Mouse (Mus musculus) left cerebral cortex, postnatal 4 days (tissue): Measurements from ENCODE around the gene Ano10. TPM values are rescaled to one million over a fixed set of nuclear protein-coding genes. Genes with fewer than 3 reads are reported as not detected.
A peak's percentile ranks its signal among the peaks of the same experiment; 100 is the strongest.

Source experiments
- DNase-seq: peaks from one replicate; pipeline ENCODE4 v3.0.0-alpha.2; 2022
- intact Hi-C: fragments of 180-260 bp; cut with DNase I; formaldehyde crosslinking; loops from one replicate; pipeline ENCODE4 v1.15.1; 2025
- microRNA-seq: library from miRNA; unstranded; fragments of <30 nt; microRNA quantifications from one replicate; pipeline ENCODE4 v1.2.0, GENCODE M21; 2022
- total RNA-seq, 2 experiments: library from RNA; stranded (reverse); gene quantifications; 2 replicates each; pipeline ENCODE4 v1.2.3; 2021

The Ano10 gene
- total RNA-seq, 2 experiments from 2014 or later = 33.3 to 37.4 TPM

DNA sequence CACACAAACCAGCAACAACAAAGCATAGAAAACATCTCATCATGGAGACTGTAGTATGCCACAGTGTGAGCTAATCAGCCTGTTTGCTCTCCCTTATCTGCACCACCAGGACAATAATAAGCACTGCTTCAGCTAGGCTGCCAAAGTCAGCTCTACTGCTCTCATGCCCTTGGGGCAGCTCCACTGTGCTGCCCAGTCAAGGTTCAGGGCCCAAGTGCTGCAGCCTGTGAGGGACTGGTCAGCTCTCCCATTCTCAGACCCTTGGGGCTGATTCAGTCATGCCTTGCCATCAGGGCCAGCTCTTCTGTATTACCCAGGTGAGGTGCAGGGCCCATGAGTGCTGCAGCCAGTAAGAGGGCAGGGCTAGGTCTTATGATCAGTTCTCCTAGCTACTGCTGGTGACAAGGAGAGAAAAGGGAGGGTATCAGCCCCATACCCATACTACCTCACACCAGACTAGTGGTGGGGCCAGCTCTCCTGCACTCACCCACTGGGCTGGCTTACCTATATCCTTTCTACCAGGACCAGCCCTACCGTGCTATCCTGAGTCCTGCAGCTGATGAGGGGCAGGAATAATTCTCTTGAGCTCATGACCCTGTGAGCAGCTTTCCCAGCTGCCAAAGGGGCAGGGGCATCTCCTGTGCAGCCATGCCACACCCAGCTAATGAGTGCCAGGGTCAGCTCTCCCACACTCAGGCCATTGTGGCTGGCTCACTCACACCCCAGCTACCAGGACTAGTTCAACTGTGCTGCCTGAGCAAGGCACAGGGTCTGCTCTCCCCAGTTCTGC is 158.9 kb downstream of the Ano10 start:
- DNase-seq = no peak
- intact Hi-C loops = no loop called here

DNA sequence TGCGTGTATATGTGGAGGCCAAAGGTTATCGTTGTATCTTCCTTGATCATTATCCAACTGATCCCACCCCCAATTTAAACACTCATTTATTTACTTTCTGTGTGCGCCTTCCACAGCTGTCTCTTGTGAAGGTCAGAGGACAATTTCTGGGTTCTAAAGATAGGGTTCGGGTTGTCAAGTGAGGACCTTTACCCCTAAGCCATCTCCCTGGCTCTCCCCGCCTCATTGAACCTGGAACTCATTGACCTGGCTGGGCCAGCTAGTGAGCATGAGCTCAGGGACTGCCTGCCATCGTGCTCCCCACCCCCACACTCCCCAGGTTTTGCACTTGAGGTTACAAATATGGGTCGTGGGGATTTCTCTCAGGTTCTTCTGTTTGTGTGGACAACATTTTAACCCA is 162.1 kb downstream of the Ano10 start:
- DNase-seq = no peak
- intact Hi-C loops = no loop called here

DNA sequence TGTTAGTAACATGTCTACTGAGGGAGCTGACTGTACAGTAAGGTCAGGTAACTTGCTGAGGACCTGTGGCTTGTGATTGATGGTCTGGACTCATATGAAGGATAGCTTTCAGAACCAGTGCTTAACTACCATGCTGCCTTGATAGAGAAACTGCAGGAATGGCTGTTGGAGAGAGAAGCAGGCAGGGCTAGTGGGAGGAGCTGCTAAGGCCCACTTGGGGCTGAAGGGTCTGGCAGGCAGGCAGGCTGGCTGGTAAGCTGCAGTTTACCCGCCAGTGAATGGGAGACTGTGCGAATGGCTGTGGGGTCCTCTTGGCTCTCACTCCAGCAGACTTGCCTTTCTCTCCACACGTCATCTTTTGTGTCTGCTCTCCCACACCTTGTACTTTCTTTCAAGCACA is 163.6 kb downstream of the Ano10 start:
- intact Hi-C loops = no loop called here
- DNase-seq = peak; percentile 8

DNA sequence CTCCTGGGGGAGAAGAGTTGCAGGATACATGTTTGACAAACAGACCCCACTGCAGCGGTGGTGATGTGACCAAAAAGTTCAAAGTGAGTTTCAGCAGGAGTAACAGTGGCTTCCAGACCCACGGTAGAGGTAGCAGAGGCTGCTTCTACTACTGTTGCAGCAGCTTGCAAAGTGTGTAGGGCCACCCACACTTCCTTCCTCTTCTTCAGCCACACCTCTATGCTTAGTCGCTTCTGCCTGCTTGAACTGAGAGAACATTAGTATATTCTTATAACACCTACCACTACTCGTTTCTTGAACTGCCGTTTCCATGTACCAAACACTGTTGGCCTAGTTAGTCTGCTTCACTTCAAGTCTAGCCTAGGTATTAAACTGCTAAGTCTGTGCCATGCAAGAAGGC is 165.5 kb downstream of the Ano10 start:
- no peak for DNase-seq

DNA sequence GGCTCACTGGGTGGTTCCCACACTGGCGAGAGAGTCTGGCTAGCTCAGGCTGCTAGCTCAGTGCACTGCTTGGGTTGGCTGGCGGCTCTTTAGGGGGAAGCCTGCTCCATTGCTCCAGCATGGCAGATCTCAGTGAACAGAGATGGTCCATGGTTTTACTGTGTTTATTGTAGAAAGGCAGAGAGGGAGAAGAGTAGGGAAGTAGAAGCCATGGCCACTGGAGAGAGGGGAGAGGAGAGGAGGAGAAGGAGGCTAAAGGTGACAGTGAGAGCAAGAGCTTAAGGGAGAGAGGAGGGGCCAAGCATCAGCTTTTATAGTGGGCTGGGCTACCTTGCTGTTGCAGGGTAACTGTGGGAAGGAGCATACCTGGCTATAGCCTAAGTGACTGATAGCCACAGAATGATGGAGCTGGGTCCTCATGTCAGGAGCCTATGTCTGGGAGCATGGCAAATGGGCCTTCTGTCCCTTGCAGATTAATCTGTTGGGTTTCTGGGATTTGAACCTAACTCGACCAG is 166.9 kb downstream of the Ano10 start:
- DNase-seq = no peak
- intact Hi-C loops = loop anchor here (10.0 kb wide), 1 partner anchor 103 kb away; no protein-coding TSS in a partner anchor

More for the DNA sequence above, 165.5 kb downstream of the Ano10 start:
- intact Hi-C loops = loop anchor here (10.0 kb wide), 1 partner anchor 104 kb away; no protein-coding TSS in a partner anchor

DNA sequence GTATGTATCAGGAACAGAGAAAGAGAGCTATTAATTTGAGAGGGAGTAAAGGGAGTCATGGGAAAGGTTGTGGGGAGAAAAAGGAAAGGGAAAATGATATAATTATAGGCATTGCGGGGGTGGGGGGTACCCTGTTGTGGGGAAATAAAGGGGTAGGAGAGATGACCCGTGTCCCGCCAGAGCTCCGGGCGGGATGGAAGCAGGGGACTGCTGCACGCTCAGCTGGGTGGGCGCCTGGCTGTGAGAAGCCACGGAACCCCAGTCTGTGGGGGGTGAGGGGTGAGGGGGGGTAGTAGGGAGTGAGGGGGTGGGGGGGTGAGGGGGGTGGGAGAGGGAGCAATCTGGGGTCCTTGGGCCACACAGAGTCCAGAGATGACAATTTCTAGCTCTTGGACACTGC is 167.4 kb downstream of the Ano10 start:
- no peak for DNase-seq
- intact Hi-C loops = loop anchor here (10.0 kb wide), 1 partner anchor 102 kb away; no protein-coding TSS in a partner anchor

Small RNAs within 50 kb of the gene (microRNA-seq; reads per million reads assigned to microRNA genes)
- gene Mir8106 = not detected

Other genes starting within 250 kb of the Ano10 start
- 100 to 1,000 TPM; 109 to 120 TPM for gene Snrk, start 177.2 kb downstream of the Ano10 start, total RNA-seq
- 10 to 100 TPM; 30.9 to 36.2 TPM for gene Abhd5, start 57.2 kb upstream of the Ano10 start, total RNA-seq